Mouse (Mus musculus) right cerebral cortex, postnatal 10 days (tissue): Measurements from ENCODE around the gene Wfdc3.
A peak's percentile ranks its signal among the peaks of the same experiment; 100 is the strongest.

ENCODE experiments used
- DNase-seq, 2 experiments: peaks; one replicate each; pipeline ENCODE4 v3.0.0; 2021; ENCODE audit warnings: low spot score in 2 of 2

Wfdc3 gene

DNA sequence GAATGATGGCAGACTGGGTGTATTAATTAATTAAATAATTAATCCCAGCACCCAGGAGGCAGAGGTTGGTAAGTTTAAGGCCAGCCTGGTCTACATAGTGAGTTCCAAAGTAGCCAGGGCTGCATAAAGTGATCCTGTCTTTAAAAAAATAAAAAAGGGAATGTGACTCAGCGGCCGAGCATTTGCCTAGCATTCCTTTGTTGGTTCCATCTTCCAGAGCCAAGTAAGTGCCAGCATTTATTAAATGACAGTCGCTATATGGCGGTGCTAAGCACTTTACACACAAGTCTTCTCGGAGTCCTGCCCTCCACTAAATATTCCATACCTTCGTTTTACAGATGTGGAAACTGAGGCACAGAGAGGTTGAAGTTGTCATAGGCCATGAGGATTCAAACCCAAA, 30.4 kb upstream of the Wfdc3 start:
- DNase-seq, result no peak

GRCm38 (mm10) chr2:164773989-164774364, 28.2 kb upstream of the Wfdc3 start:
- no peak for DNase-seq

DNA sequence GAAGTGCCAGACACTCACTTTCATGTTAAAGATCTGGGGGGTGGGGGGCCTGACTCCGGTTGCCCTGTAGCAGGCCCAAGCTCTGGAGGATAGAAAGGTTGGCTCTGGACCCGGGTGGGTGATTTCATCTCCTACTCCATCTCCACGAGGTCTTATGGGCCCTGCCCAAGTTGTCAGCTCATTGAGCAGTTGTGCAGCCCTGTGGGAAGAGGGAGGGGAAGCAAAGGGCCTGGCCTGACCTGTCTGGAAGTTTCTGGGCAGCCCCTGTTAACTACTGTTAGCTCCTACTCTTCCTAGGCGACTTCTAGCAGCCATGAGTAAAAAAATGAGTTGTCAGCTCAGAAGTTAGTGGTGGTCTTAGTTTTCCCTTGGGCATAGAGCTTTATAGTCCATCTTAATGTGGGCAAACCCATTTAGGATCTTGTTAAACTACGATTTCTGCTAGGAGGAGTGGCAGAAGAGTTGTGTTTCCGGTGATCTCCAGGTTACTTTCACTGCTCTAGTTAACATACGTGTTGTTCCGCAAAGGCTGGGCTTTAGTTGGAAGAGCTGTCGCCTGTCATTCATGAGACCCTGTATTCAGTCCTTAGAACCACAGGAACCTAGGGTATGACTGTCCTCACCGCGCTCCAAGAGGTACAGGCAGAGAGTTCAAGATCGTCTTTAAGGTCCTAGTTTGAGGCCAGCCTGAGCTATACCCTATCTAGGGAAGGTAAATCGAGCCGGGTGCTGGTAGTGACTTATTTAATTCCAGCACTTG, 27.7 kb upstream of the Wfdc3 start:
- no peak for DNase-seq

GRCm38 (mm10) chr2:164771123-164771522, 25.4 kb upstream of the Wfdc3 start:
- no peak for DNase-seq

GRCm38 (mm10) chr2:164770279-164770678, 24.5 kb upstream of the Wfdc3 start:
- no peak for DNase-seq

GRCm38 (mm10) chr2:164769258-164770037, 23.7 kb upstream of the Wfdc3 start, which contains the start of gene Ube2c:
Ube2c (plus strand) TSS chr2:164769898.
- peak; percentile 99 to 100 for DNase-seq

DNA sequence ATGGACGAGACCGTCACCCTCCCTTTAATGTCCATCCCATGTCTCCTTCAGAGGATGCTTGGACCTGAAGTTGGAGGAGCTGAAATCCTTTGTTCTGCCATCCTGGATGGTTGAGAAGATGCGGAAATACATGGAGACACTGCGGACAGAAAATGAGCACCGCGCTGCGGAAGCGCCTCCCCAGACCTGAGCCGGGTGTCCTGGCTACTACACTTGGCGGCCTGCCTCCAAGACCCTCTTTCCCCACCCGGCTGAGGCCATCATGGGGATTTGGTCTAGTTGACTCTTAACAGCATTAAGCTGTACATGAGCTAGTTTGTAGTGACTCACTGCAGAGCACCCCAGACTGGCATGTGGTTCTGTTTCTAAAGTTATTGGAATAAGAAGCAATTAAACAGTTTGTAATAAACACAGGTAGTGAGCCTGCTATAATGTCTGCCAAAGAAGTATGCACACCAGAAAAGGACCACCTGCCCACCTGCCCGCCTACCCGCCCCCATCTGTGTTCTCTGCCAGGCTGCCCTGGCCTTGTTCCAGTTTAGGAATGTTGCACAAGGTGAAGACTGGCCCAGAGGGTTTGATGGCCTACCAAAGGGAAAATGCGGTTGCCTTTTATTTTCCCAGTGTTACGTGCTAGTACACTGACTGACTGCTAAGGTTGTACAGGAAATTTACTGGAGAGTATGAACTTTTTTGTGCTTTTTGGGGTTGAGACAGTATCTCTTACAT, 22.2 kb upstream of the Wfdc3 start:
- no peak for DNase-seq

DNA sequence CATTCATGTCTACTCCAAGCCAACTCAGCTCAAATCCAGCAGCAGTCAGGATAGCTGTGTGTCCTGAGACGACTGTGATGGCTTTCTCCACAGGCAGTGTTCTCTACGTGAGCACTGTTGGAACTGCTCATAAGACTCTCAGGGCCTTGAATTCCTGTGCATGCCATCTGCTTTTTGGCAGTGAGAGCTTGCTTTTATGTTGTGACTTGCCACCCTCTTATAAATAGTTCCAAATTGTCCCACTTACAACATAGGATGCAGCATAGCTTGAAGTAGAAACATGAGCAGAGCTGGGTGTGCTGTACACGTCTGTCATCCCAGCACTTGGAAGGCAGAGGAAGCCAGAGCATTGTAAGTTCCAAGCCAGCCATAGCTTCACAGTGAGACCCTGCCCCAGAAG, 20.1 kb upstream of the Wfdc3 start:
- DNase-seq, result peak in 1 of 2 experiments; percentile 54

GRCm38 (mm10) chr2:164762593-164762992, 16.9 kb upstream of the Wfdc3 start:
- no peak for DNase-seq

DNA sequence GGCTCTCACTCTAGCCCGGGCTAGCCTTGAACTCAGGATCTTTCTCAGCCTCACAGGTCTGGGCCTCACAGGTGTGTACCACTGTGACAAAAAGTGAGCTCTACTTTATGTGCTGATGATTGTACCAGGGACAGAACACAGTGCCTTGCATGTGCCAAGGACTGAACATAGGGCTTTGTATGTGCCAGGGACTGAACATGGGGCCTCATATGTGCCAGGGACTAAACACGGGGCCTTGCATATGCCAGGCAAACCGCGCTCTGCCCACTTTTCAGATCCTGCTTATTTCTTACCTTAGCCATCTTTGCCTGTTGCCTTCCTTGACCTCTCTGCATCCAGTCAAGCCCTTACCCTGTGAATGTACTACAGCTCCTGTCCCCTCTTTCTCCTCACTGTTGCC, 16.2 kb upstream of the Wfdc3 start:
- no peak for DNase-seq

DNA sequence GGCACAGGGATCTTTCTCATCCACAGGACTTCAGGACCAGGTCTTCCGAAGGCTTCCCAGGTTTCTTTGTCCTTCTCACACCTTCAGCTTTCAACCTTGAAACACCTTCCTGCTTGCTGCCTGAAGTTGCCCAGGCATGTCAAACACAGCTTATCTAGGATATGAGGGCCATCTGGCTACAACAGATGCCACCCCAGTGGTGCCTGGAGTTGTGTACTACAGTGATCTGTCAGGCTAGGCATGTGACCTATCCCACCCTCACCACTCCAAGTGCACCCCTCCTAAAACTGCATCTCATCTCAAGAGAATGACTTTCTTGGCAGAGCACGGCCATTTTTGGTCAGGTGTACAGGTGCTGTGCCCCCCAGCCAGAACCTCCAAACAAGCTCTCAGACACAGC, 15.8 kb upstream of the Wfdc3 start:
- no peak for DNase-seq

GRCm38 (mm10) chr2:164760059-164760833, 14.5 kb upstream of the Wfdc3 start:
- no peak for DNase-seq

GRCm38 (mm10) chr2:164758692-164759091, 13.0 kb upstream of the Wfdc3 start:
- no peak for DNase-seq

- no peak for DNase-seq
Measured at GRCm38 (mm10) chr2:164757841-164758240, 12.1 kb upstream of the Wfdc3 start.

DNA sequence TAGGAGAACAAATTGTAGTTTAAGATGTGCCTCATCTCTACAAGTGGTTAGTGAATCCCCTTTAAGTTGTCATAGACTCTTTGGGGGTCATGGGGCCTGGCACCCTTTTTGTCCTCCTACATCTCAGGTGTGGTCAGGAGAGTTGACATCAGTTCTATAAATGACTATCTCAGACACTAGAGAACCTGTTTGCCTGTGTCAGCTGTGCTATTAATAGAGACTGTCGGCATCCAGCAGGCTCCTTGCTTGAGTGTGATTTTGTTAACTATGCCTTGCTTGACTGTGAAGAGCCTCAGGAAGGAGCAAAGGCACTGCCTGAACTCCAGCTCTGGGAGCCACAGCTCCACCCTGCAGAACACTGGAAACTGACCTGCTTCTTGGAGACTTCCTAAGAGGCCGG, 9.1 kb upstream of the Wfdc3 start:
- no peak for DNase-seq

GRCm38 (mm10) chr2:164754105-164754504, 8.4 kb upstream of the Wfdc3 start:
- no peak for DNase-seq

DNA sequence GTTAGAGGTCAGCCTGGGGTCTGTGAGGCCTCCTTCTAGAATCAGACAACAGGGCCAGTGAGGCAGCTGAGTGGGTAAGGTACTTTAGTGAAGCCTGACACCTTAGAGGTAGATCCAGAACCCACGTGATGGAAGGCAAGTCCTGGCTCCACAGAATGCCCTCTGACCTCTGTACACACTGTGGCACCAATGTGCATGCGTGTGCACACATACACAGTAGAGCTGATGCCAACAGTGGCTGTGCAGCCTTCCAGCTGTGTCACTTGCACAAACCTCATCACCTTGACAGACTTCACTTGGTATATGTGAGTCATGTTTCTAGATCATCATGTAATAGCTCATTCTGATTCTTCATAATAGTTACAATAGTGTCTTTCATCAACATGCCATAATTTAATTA, 6.7 kb upstream of the Wfdc3 start:
- DNase-seq, result no peak

- DNase-seq, result no peak
Measured at GRCm38 (mm10) chr2:164748991-164749390, 3.3 kb upstream of the Wfdc3 start.

DNA sequence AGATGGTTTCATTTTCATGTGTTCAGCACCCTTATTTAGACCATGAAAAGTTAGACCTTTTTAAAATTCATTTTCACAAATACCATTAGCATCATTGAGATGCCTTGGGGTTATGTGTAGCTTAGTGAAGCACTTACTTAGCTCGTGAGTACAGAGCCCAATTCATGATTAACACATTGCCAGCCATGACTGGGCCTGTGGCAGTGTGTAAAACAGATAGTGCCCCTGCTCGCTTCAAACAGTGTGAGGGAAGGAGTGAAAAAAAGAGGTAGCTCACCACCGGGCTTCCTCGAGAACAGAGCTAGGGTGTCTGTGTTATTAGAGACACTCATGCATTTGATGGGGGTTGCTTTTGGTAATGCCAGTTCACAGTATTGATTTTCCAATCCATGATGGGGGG, 2.5 kb upstream of the Wfdc3 start:
- no peak for DNase-seq

- no peak for DNase-seq
Measured at GRCm38 (mm10) chr2:164746693-164747092, 962 bp upstream of the Wfdc3 start.

- DNase-seq, result no peak
Measured at GRCm38 (mm10) chr2:164744987-164745386, 744 bp downstream of the Wfdc3 start.

DNA sequence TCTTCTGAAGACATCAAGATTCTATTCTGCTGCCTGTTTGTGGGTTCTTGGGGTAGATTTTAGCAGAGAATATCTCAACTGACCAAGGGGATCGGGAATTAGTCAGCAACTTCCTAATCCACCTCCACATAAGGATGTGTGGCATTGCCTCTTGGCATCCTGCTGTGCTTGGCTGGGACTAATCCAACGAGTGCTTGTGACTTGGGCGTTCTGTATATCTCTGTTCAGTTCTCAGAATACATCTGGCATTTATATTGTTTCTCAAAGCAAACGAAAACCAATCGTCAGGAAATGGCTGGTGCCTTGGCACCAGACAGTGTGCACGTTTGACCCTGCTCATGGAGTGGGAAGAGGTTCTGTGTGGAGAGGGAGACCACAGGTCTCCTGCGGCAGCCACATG, 5.9 kb downstream of the Wfdc3 start:
- no peak for DNase-seq
